Mouse (Mus musculus): ENCODE data around the gene Ranbp9. TPM values are rescaled to one million over a fixed set of nuclear protein-coding genes. Genes with fewer than 3 reads are reported as not detected.
"Not testable (repeated sequence)": the region's sequence is repeated elsewhere in the genome, so short reads cannot be mapped to it uniquely, and the experiment has no call there.

The Ranbp9 gene
- total RNA-seq, 2 experiments from 2014 or later: 89.2 to 90.1 TPM

DNA sequence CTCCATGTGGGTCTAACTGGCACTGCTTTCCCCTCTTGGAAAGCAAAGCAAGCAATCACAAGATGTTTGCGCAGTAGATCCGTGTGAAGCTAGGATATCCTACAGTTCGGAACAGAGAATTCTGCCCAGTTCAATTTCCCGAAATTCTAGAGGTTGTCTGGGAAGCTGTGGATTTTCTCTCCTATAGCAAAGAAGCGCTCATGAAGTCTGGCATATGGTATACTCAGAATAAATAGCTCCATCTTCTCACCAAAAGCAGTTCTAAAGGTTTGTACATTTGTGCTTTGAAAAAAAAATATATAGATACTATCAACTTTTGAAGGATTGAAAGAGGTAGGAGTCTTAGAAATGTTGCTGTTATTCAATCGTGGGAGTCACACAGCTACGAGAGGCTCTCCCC, 14.6 kb upstream of the Ranbp9 start:
- no peak for DNase-seq

DNA sequence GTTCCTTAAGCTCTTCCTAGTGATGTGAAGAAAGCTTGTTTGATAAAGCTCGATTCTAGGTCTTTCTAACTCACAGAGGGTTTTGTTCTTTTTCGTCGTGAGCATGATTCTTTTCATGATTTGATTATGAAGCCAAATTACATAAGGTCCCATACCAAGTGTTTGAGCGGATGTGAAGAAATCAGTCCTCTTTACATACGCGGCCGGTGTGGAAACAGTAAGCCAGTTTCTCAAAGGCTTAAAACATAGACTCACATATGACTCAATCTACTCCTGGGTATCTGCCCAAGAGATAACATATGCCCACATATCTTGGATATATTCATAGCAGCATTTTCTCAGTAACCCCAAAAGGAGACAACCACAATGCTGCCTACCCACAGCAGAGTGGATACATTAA, 12.6 kb upstream of the Ranbp9 start:
- DNase-seq: no peak

DNA sequence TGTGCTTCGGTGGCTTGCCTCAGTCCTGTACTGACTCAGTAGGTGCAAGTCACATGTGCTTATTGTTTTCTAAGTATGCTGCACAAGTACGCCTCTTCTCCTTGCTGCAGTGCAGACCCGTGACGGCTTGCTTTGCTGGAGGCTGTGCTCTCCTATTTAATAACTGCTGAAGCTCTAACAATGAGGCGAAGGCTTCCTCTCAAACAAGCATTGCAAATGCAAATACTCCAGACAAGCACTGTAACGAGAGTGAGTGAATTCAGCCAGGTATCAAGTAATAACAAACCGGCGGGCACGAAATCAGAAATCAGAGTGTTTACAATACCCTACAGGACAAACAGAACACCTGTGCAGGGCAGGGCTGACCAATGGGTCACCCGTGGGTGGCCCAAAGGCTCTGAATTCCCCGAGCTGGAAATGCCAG, 12.0 kb upstream of the Ranbp9 start:
- DNase-seq: no peak

DNA sequence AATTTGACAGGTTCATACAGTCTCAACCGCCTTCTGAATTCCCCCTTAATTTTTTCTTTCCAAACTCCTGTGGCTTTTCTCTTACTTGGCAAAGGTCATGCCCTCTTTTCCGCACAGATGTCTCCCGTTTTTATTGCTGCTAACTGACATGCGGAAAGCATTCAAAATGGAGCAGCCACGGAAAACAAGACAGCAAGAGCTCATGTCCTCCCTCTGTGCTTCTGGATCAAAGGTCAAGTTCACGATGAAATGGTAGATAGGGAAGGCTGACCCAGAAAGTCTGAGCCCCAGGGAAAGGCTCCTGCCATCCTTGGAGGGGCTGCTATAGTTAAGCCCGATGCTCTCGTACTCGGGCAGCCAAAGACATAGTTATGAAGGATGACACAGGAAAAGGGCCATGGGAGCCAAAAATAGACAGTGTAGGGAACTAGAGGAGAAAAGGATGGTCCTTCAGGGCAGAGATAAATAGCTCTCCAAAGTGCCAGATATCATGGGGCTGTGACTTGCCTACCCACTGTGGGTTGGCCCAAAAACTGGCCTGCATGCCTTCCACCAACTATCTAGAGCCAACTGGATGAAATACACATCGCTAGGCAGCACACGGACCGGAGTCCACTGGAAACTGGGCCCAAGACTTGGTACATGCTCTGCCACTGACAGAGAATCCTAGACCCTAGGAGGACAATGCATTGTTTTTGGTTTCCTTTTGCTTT, 5.6 kb upstream of the Ranbp9 start:
- DNase-seq: no peak

DNA sequence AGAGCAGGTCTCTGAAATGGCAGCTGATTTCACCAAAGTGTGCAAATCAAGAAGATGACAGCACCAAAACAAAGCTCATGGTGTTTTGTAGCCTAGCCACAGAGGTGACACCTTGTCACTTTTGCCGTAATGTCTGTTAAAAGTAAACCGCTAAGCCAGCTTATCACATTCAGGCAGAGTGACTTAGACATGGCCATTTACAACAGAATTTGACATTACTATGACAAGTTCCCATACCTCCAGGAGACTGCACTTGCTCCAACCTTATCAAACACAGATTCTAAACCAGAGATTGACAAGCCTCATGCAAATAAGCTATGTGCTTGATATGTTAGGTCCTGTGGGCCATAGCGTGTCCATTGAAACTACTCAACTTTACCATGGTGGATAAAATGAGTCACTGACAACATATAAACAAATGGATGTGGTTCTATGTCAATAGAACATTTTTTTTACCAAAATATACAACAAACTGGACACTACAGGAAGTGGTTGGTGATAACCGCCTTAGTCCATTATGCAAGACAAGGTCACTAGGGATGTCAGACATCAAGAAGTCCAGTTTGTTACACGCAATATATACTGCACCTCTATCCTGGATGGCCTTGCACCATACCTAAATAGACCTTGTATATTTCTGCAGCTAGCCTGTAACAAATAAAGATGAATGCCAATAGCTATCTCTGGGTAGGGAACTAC, 4.3 kb upstream of the Ranbp9 start:
- DNase-seq: no peak

DNA sequence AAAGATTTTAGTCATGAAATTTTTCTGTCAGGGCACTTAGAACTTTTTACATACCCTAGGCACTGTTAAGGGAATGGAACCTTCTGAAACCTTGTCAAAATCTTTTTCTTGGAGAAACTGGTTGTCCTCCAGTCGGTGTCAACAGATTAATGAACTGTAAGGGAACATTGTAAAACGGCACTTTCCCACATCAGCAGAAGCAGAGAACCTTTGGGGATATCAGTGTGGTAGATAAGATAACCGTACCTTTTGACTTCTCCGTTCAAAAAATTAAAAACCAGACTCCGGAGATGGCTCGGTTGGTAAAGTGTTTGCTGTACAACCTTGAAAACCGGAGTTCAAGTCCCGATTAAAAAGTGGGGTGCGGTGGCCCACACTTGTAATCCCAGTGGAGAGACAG, 1.7 kb upstream of the Ranbp9 start:
- DNase-seq: no peak

DNA sequence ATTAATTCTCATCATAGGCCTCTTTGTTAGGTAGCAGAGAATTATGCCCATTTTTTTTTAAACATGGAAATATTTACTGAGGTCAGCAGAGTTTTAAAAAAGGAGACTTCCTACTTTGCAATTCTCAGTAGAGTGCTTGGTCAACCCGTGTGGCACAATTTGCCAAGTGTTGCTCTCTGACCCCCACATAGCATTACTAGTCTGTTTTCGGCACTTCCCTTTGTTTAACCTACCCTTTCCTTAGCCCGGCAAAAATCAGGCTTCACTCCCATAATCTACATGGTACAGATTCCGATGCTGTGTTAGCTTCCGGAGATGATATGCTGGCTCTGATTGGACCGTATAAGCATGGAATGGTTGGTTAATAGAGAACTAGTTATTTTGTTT, 770 bp upstream of the Ranbp9 start:
- no peak for DNase-seq

DNA sequence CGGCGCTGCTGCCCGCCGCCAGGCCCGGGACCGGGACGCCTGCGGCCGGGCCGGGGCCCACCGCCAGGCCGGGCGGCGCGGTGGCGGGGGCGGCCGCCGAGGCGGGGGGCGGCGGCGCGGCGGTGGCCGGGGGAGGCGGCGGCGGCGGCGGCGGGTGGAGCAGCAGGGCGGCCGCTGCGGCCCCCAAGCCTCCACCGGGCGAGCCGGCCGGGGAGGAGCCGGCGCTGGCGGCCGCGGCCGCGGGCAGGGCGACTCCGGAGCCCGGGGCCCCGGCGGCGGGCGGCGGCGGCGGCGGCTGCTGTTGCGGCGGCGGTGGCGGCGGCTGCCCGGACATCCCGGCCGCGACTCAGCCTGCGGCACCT, 506 bp downstream of the Ranbp9 start:
- no peak for DNase-seq

DNA sequence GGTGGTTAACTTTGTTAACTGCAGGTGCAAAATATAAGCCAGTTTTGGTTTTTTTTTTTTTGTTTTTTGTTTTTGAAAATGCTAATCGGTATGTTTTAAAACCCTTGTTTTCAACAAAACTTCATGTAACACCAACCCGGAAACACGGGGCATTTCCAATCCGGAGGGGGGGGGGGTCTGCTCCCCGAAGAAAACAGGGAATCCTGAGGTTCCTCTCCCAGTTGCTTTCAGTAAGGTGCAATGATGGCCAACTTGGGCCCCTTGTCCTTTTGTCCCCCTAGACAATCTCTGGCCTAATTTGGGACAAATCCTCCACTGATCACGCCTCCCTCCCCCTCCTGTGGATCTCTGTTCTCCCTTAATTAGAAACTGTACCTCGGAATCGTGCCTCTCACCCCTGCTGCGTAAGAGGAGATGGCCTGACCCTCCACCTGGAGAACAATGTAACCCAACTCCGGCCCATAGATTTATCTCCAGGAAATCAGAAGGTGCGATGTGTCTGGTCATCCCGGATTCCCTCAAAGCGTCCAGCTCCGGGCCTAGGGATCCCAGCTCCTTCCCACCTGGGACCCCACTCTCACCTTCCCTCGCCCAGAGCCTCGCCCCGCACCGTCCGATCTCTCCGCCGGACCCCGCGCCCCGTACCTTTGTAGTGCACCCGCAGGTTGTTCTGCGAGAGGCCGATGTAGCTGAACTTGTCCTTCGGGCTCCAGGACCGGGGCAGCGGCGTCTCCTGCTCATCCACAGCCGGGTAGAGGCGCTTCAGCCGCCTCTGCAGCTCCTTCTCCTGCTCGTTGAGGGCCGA, 1.1 kb downstream of the Ranbp9 start:
- DNase-seq: peak in 1 of 2 experiments; percentile 40

DNA sequence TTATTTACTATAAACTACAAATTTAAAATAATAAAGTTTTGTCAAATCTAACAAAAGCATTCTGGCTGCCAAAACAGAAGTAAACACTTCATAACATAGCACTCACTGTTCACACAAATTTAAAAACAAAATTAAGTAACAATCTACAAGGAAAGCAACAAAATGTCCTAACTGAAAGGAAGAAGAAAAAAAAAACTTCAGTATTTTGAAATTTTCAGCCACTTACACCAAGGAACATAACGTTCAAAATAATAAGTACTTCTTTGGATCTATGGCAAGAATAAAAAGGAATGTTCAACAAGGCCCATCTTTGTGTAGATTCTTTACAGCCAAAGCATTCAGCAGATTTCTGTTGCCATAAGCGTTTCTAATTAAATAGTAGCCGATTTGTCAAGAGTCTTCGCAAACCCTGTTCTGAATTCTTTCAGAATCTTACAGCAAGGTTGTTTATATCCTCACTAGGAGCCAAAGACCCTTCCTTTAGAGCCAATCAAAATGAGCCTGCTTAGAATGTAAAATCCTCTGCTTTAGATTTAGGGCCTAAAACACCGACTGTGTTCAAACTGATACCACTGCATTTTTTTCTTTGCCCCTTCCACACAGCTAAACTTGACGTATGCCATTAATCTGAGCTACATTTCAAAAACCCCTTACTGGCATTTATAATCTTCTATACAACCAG, 1.9 kb downstream of the Ranbp9 start:
- no peak for DNase-seq

DNA sequence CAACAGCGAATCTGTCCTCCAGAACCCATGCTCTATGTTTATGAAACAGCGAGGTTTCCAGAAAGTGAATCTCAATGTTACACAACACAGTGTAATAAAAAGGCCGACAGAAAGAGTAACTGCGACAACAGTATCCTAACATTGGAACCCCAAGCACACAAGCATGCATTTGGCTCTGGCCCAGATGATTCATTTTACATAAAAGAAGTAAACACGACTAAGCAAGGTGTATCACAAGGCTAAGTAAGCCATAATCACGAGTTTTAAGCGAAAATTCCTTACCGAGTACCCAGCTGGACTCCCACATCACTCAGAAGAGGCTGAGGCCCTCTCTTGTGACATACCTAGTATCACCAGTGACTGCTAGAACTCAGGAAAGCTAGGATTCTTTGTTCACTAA, 2.5 kb downstream of the Ranbp9 start:
- DNase-seq: no peak

DNA sequence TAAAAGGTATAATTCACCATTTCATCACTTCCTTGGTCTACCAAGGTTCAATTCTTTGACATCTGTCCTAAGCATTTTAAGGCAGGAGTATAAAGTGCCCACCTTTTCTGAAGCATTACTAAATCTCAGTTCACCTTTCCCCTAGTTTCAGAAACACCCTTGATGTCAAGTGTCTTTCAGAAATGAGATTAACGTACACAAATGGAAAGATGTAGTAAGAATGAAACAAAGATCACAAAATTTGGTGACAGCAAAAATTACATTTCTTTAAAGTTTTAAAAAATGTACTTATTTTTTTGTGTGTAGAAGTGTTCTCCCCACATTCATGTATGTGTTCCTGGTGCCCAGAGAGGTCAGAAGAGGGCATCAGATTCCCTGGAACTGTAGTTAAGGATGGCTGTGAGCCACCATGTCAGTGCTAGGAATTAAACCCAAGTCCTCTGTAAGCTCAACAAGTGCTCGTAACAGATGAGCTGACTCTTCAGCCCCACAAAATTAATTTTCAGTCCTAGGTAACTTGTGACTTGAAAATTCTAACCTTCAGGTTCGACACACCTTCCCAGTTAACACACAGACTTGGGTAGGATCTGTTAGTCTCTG, 3.9 kb downstream of the Ranbp9 start:
- no peak for DNase-seq

DNA sequence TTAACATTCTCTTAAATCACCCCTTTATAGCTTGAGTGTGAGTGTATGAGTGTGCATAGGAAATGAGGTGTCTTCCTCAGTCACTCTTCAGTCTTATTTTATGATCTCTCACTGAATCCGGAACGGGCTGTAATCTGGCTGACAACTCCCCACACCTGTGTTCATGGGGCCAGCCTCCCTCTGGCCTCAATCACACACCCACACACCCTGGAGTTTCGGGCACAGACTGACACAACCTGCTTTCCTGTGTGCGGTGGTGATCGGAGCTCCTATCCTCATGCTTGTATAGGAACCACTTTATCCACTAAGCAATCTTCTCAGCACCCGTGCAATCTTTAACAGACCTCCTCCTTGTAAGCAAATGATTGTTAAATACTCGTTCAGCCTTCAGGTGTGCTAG, 4.9 kb downstream of the Ranbp9 start:
- no peak for DNase-seq

DNA sequence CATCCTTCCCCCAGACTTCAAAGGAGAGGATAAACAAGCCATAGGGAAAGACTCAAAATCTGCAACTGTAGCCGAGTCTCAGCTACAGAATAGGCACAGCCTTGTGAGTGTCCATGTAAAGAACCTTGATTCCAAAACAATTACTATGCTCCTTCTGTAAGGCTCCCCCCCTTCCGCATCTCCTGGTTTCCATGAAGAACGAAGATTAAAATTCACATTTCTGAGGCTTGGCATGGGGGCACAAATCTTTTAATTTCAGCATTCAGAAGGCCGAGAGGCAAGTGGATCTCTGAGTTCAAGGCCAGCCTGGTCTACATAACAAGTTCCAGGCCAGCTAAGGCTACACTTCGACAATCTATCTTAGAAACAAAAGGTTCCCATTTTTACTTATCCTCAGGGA, 6.4 kb downstream of the Ranbp9 start:
- no peak for DNase-seq

DNA sequence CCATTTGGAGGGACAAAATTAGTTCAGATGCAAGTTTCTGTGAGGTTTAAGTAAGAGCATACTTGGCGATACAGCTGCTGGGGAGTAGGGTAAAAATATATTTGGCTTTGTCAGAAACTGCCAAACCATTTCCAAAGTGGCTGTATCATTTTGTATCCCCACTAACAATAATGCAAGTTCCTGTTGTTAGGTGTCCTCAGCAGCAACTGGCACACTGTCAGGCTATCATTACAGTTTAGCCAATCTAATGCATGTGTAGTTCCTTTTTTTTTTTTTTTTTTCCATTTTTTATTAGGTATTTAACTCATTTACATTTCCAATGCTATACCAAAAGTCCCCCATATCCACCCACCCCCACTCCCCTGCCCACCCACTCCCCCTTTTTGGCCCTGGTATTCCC, 9.2 kb downstream of the Ranbp9 start:
- not testable (repeated sequence) for DNase-seq

DNA sequence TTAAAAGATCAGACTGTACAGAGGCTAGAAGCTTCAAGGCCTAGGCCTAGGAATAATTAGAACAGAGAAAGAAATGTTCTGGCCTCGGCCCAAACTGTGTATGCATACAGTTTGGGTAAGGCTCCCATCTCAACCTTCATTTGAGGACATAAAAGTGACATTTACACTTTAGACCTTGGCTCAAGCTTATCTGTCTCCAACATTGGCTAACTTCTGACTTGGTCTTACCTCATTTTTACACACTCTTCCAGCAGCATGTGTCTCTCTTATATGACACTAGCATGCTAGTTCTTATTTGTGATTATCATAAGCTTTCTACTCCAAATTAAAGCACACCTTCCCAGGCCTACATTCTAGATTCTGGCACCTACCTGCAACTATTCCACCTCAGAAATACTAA, 11.5 kb downstream of the Ranbp9 start:
- no peak for DNase-seq

DNA sequence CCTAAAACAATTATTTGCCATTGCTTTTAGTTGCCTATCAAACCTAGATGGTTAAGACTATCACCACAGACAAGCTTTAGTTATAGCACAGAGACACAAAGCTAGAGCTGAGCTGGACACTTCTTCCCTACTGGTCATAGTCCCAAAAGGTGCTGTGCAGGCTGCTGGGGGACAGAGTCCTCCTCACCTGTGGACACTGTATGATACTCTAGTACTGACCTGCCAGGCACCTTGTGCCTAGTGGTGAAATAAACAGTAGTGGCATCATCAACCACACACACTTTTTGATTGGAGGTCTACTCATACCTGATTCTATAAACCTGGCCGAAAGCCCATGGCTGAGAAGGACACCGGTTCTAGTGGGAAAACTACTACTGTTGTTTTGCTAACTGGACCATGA, 16.5 kb downstream of the Ranbp9 start:
- no peak for DNase-seq

DNA sequence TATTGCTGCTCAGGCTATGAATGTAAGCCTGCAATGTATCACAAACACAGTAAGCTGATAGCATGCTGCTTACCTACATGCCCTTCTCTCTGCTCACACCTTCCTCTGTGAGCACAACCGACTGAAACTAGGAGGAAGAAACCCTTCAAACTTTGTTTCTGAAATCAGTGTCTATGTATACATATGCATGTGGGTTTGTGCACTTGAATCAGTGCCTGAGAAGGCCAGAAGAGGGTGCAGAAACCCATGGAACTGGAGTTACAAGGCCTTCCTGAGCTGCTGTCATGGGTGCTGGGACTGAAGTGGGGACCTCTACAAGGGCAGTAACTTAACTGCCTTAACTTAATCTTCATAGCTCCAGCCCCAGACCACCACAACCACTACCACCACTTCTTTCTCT, 23.9 kb downstream of the Ranbp9 start:
- DNase-seq: no peak

DNA sequence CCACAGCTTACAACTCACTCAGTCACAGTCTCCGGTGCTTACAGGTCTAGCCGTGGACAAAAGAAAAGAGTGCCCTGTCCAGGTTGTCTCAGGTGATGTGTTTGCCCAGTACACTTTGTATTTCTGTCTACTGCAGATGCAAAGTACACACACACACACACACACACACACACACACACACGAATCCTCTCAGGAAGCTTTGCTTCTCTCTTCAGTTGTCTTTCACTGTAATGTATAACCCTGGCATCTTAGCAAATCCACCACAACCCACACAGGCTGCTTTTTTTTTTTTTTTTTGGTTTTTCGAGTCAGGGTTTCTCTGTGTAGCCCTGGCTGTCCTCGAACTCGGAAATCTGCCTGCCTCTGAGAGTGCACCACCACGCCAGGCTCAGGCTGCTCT, 26.7 kb downstream of the Ranbp9 start:
- no peak for DNase-seq

DNA sequence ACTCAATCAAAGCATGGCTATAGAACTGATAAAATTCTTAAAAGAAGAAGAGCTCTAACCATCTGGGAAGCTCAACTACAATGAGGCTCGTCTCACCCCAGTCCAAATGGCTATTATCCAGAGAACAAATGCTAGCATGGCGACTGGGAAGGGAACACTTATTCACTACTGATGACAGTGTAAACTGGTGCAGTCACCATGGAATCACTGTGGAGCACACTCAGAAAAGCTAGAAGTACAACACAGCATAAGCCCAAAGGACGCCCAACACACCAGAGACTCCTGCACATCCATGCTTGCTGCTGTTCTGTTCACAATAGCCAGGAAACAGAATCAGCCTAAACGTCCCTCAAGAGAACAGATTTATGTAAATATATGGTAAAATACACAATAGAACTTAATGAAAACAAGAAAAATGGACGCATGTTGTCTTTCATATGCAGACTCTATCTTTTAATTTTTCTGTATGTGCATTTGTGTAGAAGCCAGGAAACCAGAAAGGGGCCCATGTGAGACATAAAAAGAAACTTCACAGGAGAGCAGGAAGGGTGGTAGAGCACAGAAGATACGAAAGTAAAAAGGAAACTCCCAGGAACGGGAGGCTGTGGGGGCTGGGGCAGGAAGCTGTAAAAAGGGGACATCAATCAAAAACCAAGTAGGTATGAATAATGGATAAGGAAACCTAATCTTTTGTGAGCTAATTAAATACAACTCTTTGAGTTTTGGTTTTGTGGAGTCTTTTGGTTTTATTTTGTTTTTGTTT, 28.1 kb downstream of the Ranbp9 start:
- no peak for DNase-seq

DNA sequence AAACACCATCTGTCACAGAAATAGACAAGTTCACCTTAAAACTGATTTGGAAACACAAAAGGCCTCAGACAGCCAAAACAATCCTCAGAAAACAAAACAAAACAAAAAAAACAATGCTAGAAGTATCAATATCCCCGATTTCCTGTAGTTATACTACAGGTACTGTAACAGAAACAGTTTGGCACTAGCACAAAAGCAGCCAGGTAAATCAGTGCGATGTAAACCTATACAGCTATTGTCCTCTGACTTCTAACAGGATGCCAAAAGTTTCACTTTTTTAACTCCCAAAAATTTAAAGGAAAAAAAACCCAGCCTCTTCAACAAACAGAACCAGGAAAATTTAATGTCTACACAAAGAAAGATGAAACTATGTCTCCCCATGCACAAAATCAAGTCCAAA, 28.9 kb downstream of the Ranbp9 start:
- DNase-seq: no peak

DNA sequence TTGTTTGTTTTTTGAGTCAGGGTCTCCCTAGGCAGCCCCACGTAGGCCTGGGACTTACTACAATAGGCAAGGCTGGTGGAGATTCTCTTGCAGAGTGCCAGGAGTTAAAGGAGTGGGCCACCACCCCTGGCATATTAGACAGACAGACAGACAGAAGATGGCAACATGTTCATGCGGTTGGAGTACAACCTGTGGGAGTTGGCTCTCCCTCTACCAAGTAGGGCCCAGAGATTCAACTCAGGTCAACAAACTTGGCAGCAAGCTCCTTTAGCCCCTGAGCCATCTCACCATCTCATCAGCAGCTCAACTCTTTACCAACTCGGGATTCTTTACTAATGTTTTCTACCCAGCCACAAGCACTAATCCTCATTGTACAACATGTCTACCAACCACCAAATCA, 30.4 kb downstream of the Ranbp9 start:
- DNase-seq: no peak

All from layer of hippocampus, postnatal 36 days (tissue).